Mouse (Mus musculus) retina, postnatal 7 days (tissue): ENCODE data around the gene Ppp2ca.

Experiments used
- DNase-seq: peaks from one replicate; pipeline ENCODE4 v3.0.0-alpha.2; 2012; ENCODE audit warnings: low read depth, low spot score

The Ppp2ca gene

DNA sequence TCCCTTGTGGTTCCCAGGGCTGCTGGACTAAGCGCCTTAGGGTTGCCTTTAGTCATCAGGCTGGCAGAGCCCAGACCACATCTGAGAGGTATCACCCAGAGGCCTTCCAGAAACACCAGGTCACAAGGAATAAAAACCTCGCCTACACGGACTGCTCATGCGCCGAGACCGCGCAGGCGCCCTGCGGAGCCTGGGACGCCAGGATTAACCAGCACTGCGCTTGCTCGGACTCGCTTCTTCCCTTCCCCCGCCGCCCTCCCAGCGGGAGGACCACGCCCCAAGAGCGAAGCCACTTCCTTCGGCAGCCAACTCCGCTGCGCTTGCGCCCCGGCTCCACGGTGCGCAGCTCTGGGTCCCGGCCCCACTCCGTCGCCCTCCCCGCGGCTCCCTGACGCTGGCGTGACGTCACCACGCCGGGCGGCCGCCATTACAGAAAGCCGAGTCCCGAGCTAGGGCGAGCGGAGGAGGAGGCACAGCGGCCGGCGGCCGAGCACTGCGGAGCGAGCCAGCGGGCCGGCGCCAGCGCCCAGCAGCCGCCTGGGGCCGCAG is at the start of gene Ppp2ca:
TSS of gene Ppp2ca (plus strand) at position 284 of the 549 bp plus-strand sequence.
- peak; percentile 98 for DNase-seq

DNA sequence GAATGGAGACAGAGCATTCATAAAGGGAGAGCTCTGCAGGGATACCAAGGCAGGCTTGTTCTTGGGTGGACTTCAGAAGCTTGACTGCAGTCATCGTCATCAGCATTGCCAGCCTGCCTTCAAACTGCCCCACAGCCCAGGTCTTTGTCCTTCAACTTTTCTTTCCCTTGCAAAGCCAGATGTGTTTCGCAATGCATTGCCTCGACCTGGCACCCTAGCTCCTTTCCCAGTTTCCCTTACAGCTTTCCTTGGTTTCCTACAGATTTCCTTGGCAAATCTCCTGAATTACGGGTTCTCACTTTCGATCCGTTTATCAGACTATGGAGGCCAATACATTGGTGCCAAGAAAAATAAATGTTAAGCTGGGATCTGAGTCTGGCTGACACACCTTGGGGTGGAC is 45.1 kb upstream of the Ppp2ca start:
- DNase-seq = no peak

DNA sequence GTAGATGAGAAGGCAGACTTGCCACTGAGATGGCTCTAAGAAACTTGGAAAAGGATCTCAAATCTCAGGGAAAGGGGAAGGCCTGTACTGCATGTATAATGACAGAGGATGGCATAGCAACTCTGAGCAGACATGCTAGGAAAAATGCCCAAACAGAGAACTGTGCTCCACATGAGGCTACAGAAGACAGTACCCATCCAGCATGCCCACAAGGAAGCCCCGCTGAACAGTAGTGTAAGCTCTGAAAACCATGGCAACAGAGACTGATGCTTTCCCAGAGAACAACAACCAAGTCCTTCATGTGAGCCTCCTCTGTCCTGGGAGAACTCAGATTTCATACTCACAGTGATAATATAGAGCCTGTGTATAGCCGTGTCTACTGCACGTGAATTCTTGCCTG is 43.8 kb upstream of the Ppp2ca start:
- no peak for DNase-seq

DNA sequence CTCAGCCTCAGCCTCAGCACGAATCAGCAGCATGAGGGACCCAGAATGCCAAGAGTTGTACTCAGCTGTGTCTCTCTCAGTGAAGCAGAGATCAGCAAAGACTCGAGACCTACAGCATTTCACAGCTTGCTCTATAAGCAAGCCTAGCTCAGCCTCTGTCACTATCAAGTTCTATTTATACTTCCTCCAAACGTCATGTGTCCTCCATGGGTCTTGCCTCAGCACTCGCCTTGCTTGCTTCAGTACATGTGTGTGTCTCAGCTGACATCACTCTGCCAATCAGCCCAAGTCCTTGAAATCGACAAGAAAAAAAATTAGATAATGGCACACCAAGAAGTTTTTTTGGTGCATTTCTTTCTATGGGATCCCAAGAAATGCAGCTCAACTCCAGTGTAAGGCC is 42.3 kb upstream of the Ppp2ca start:
- DNase-seq = no peak

DNA sequence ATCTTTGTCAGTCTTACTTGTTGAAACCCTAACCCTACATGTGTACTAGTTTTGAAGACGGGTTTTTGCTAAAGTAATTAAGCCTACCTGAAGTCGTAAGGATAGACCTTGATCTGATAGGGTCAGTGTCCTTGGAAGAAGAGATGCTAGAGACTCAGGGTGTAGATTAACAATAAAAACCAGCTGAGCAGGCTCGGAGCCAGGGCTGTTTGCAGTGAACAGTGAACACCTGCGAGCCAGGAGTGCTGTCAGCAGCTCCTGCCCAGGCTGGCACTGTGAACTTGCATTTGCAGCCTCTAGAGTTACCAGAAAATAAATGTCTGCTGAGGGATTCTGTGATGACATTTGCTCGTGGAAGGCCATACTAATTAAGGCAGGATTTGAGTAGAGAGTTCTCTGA is 39.5 kb upstream of the Ppp2ca start:
- no peak for DNase-seq

DNA sequence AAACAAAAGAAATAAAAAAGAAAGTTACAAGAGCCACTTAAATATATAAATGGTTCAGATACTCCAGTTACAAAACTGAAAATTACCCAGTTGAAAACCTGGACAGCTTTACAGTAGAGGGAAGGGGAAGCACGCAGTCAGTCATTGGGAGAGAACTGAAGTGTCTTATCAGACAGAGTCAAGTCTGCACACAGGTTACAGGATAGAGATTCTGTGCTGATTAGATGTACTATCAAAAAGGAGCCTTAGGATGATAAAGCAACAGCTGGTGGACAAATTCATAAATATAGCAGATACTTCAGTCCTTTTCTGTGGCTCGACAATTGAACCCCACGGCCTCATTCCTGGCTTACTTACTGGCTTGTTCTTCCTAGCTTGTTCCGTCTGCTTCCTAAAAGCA is 38.2 kb upstream of the Ppp2ca start:
- no peak for DNase-seq

DNA sequence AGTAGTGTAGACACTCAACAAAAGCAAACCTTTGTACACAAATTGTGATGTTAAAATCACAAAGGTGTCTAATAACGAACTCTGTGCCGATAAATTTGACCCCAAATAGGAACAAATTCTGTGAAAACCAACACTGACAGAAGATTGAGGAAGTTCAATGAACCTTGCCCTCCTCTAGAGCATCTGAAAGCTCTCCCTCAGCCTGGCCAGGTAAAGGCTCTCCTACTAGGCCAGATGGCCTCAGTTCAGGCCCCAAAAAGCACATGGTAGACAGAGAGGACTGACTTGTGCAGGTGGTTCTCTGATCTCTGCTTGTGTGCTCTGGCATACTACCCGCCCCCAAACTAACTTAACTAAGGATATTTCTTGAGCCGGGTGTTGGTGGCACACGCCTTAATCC is 36.1 kb upstream of the Ppp2ca start:
- DNase-seq = no peak

DNA sequence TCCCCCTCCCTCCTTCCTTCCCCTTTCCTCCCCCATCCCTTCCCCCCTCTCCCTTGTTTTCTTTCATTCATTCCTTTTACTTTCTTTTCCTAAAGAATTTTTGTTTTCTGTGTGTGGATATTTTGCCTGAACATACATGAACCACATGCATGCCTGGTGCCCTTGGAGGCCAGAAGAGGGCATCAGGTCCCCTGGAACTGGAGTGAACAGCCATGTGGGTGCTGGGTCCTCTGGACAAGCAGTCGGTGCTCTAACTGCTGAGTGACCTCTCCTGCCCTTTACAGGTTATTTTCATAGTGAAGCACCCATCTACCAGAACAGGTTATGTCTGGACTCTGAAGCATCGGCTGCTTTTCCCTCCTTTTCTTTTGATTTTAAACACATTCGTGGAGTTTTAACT is 34.1 kb upstream of the Ppp2ca start:
- no peak for DNase-seq

DNA sequence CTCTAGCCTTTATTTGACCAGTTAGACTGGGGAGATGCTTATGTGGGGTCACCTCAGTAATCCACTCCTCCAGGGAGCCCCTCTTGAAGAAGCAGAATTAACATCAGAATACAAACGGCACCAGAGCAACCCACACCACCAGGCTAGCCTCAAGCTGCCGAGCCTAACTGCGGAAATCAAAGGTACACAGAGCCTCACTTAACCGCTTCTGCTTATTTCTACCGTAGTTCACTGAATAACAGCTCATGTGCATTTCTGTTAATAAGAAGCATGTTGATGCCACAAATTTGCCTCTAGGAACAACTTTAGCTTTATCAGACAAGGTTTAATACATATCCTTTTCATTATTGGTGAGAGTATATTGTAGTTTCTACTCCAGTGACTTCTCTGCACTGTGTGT is 32.6 kb upstream of the Ppp2ca start:
- no peak for DNase-seq

DNA sequence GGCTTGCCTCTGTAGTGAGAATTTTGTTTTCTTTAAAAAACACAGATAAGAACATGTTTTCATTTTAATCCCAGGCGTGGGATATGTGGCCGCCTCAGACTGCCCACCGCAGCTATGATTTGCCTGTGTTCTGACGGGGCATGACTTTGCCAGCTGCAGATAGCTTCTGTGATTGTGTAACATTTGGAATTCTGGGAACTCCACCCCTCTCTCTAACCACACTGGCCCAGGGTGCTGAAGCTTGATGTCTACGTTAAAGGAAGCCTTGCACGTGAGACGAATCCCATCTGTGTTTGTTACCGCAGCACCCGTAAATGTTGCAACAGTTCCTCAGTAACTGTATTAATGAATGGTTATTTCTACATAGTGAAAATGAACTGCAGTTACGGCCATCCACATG is 26.7 kb upstream of the Ppp2ca start:
- DNase-seq = no peak

DNA sequence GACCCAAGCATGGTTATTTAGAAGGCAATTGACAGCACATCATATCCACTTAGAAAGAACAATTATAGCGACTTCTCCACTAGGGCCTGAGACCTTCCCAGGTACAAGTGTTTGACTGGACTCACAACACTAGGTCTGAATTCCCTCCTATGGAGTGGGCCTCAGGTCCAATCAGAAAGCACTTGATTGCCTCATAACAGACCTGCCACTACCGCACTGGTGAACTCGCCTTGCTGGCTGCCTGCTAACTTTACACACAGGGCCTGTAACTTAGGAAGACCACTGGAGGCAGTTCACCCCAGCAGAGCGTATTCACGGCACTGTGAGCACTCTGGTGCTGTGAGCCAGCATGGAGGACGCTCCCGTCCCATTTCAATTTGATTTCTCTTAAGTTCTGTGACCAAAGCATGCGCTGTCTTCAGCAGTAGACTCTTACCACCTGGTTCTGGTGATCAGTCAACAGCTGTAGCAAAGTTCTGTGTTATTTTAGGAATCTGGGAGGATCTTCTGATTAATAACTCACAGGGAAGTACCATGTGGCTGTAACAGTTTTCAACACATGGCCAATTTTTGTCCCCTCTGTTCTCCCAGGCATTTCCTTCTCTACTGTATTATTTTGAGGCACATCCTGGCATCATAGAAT is 24.8 kb upstream of the Ppp2ca start:
- DNase-seq = no peak

DNA sequence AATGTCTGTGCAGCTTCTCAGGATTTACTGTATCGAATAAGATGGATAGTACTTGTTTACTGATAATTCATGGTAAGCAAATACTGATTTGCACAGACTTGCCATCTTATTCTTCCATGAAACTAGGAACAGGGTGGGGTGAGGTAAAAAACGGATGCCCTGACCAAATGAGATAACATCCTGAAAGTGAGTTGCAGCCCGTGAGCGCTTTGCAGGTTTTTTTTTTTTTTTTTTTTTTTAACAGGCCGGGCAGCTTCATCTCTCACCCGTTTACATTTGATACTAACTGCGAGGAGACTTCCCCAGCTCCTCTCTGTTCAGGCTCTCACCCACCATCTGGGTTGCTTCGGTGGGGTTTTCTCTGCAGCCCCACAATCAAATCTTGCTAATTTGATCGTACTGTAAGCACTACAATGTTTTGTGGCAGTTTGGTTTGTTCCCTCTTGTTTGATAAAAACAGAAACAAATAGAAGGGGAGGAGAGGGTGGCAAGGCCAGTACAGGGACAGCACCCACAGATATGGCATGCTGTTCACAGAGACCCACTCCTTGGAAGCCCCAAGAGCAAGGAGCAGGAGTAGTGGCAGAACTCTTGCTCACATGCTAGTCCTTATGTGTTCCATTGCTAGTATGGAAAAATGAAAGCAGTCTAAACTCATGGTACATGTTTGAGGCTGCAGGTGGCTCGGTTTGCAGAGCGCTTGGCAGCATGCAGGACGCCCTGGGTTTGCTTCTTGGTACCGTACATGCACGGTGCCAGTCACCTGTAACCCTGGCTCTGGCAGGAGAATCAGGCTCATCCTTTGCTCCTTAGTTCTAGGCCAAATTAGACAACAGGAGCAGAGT is 23.6 kb upstream of the Ppp2ca start:
- DNase-seq = no peak

DNA sequence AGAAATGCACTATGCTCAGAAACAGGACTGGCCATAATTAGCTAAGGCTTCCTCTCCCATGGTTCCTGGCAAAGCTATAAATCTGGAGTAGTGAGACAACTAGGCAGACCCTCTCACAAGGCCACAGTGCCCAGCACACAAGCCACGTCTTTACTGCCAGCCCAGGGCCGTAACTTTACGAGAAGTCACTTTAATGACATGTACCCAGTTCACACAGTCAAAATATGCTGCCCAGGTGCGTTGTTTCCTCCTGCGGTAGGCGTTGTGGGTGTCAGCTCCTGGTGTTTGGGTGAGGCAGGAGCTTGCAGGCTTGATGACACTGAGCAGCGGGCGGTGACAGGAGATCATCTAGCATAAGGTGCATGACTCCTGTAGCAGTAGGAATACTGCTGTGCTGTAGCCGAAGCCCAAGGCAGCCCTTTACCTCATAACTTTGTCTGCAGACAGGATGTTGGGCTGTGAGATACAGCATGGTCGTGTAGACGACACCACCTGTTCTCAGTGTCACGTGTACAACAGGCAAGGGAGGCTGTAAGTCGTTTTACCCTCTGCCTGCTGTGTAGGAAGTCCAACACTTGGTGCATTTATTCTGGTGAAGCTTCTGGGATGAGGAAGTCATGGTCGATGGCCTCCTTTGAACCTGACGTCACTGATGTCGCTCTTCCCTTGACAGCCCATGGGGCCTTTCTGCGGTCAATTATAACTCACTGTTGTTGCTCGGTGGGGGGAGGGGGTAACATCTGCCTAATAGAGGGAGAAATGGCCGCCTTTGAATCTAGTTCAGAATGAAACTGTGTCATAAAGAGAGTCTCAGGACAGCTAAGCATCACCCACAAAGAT is 22.5 kb upstream of the Ppp2ca start:
- DNase-seq = no peak

DNA sequence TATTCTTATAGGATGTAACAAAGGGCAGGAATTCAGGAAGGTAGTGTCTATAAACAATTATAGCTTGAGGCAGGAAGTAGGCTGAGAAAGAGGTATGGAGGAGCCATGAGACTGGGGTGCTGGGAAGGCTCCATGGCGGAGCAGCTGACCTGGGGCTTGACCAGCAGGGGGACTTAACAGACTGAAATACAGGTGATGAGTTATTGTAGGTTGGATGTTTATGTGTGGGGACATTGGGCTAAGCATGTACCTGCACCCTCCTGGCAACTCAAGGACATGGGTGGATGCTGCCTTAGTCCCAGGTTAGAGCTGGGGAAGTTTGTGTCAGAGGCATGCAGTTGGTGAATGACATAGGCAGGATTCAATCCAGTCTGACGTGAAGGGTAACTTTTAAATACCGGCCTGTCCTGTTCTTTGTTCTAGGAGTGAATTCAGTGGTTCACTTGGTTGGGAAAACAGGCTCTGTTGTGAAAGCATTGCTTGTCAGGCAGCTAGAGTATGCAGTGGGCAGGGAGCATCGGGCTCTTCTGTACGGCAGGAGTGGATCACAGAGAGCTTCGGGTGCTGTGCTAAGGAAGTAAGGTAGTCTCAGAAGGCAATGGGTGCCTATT is 21.6 kb upstream of the Ppp2ca start:
- DNase-seq = no peak

DNA sequence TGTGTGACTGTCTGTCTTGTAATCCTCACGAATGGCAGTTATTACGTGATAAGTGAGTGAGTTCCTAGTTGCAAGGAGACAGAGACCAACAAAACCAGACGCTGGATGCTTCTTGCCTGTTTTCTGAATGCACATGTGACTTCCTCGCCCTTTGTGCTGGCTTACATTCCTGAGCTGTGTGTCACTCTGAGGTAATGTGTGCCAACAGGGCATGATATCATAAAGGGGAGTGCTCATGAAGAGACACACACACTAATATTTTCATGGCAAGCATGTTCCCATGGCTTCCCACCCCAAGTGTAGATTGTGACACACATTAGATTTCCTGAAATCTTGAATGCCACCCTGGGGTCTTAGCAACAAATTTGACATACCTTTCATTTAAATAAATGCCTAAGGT is 20.5 kb upstream of the Ppp2ca start:
- DNase-seq = no peak

DNA sequence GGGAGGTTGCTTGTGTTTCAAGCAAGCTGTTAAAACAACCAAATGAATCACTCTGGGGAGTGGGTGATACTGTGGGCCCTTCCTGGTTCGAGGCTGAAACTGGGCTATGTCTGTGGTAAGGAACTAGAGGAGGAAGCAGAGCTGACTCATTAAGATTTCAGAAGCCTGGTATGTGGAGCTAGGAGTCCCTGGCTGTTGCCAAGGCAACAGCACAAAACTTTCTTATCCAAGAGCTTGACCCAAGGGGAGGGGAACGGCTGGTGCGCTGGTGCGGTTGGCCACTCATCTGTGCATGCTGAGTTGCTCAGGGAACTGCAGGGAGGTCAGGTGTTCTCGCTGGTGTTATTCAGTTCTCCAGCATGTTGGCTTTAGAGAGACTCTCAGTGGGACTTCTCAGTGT is 18.5 kb upstream of the Ppp2ca start:
- no peak for DNase-seq

DNA sequence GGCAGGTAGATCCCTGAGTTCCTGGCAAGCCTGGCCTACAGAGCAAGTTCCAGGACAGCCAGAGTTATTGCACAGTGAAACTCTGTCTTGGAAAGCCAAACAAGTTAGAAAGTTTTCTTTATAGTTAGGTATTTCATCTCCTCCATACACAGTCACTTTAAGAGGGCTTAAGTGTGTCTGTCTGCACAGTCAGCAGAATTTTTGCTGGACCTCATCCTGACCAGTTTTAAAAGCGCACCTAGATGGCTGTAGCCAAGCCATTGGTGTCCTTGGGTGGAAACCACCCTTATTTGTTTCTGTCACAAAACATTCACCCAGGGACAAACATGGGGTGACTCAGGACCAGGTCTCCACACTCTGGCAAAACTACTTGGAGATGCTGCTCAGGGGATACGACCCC is 17.8 kb upstream of the Ppp2ca start:
- DNase-seq = no peak

DNA sequence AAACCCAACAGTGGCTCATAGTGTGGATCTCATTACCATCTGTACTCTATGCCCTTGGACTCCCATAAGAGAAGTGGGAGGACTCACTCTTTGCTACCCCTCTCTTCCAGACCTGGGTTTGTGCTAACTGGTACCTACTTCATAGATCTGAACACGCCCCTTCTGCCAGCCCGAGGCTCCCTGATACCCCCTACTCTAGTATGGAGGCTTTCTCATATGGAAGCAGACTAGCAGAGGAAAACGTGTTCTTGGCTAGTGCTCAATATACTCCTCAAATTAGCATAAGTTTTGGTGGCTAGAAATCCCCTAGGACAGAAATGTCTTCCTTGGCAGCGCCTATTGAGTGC is 12.7 kb upstream of the Ppp2ca start:
- no peak for DNase-seq

DNA sequence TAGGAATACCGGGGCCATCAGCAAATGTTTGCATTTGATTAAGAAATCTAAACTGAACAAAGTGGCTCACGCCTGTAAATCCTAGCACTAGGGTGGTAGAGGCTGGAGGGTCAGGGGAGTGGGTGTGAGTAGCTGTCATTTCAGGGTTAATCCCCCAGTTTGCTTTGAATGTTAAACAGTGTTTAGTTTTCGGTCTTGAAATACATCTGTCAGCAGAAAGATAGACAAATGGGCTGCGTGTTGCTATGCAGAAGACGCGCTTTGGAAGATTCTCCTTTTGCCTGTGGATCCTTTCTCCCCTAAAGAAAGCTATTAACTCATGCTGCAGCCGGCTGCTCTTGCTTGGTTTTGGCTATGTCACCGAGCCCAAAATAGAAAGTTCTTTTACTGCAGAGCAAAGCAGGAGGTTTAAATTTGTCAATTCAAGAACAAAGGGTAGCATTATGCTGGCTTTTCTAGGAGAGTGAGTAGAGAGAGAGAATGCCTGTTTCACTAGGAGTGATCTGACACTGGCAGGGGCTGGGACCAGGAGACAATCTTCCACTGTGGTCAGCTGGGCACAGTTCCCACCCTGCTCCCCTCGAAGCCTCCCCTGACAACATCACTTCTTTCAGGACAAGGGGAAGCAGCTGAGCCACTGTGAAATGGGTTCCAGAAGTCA is 12.1 kb upstream of the Ppp2ca start:
- no peak for DNase-seq

DNA sequence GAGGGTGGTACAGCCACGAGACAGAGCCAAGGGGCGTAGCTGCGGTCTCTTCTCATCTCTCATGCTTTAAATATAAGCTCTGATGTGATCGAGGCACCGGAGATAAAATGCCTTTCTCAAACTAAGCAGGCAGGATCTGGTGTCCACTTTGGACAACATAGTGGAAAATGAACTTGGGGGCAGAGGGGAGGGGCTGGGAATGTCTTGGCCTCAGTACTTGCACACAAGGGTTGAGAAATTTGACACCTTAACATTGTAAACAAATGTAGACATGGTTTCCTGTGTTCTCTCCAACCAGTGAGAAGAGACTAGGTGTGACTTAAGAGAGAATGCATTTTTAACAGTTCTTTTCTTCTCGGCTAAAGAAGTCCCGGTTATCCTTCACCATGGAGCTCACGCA is 9.2 kb upstream of the Ppp2ca start:
- DNase-seq = no peak

DNA sequence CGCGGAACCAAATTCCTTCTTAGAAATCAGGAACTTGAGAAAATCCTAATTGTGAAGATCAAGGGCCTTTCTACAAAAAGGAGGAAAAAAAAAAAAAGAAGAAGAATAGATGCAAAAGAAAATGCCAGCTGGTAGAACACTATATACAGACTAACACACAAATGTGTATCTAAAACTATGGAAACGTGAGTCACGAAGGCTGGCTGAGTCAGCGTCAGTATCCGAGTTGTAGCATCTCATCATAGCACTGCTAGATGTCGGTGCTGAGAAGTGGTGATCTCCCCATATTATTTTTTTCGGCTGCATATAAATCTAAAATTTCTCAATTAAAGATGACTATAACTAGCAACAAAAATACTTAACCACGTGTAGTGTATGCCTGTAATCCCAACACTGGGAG is 7.2 kb upstream of the Ppp2ca start:
- DNase-seq = no peak
